Mouse (Mus musculus) kidney, adult 2 months (tissue): ENCODE results near the gene Uqcrc2. TPM values are rescaled to one million over a fixed set of nuclear protein-coding genes. Genes with fewer than 3 reads are reported as not detected.

ENCODE experiments used
- DNase-seq: peaks from one replicate; pipeline ENCODE4 v3.0.0; 2021
- H3K27ac ChIP-seq: fragments of 200-500 bp; 2 replicates; pipeline ENCODE4 v1.5.1; 2012; ENCODE audit warnings: low read depth, low read length, control low read depth, inconsistent platforms; ENCODE audit not compliant: insufficient read depth
- H3K27me3 ChIP-seq: fragments of 200-500 bp; replicated peaks from 2 replicates; pipeline ENCODE4 v1.6.1; 2012; ENCODE audit warnings: mild to moderate bottlenecking, moderate library complexity, low read length, inconsistent platforms; ENCODE audit not compliant: control insufficient read depth, insufficient read depth
- H3K36me3 ChIP-seq: fragments of 200-500 bp; 2 replicates; pipeline ENCODE4 v1.6.1; 2012; ENCODE audit warnings: mild to moderate bottlenecking, moderate library complexity, low read length, inconsistent platforms; ENCODE audit not compliant: control insufficient read depth, insufficient read depth
- H3K4me1 ChIP-seq: fragments of 200-500 bp; 2 replicates; pipeline ENCODE4 v1.6.1; 2011; ENCODE audit warnings: low read length; ENCODE audit not compliant: control insufficient read depth, insufficient read depth
- H3K4me3 ChIP-seq: fragments of 200-500 bp; 2 replicates; pipeline ENCODE4 v1.5.1; 2011; ENCODE audit warnings: mild to moderate bottlenecking, low read depth, low read length, control low read depth; ENCODE audit not compliant: insufficient read depth
- CTCF ChIP-seq: fragments of 200-500 bp; conservative IDR thresholded peaks from 2 replicates; pipeline ENCODE4 v1.5.1; 2011; ENCODE audit warnings: low read depth, mild to moderate bottlenecking, control low read depth, low read length, moderate library complexity, mixed read lengths; ENCODE audit not compliant: insufficient read depth, insufficient read length
- POLR2A ChIP-seq: fragments of 200-500 bp; IDR thresholded peaks from one replicate; pipeline ENCODE4 v1.6.1; 2011; ENCODE audit warnings: low read depth, low read length, control low read depth
- WGBS: fragments of 180-500 bp; shearing (Covaris S2); methylation state at CpG from one replicate; pipeline ENCODE4 v1.1.7; 2018; 5-methylcytosine and 5-hydroxymethylcytosine counted together
- polyA plus RNA-seq: library from polyadenylated mRNA; depleted of rRNA; stranded (reverse); fragments of >200 nt; gene quantifications from 2 replicates; pipeline ENCODE4 v1.2.3, GENCODE M21; 2012; rRNA removed

Gene Uqcrc2
- polyA plus RNA-seq, 1 experiment = 275 TPM

- DNase-seq = no peak
- 74% methylated on average over 4 of the region's 4 CpGs for WGBS
- H3K27me3 ChIP-seq = no peaks in the 10 kb centered on the region
- 0 out of 2 replicates have a peak, but pooled peaks have one; percentile 20 for TF ChIP-seq CTCF
- TF ChIP-seq POLR2A = no peak
- no peak overlapping the region for H3K4me3 ChIP-seq
- peaks cover 2% of the 10 kb centered on the region; the same call in 1 of the 2 replicates for H3K4me1 ChIP-seq
- H3K27ac ChIP-seq = no peak overlapping the region
- no peaks in the 10 kb centered on the region for H3K36me3 ChIP-seq
Observed at GRCm38 (mm10) chr7:120690634-120691033, 55.7 kb downstream of the Uqcrc2 start.

GRCm38 (mm10) chr7:120693831-120694375 is 58.9 kb downstream of the Uqcrc2 start:
- 95% methylated on average over 5 of the region's 5 CpGs for WGBS
- Histone ChIP-seq H3K27me3 (no peaks in the 10 kb centered on the region), H3K27ac (no peak overlapping the region), H3K36me3 (no peaks in the 10 kb centered on the region), H3K4me1 (no peaks in the 10 kb centered on the region), H3K4me3 (no peak overlapping the region)
- TF ChIP-seq CTCF = no peak
- DNase-seq = no peak

- DNase-seq = no peak
Observed at GRCm38 (mm10) chr7:120695196-120695595, 60.2 kb downstream of the Uqcrc2 start.

GRCm38 (mm10) chr7:120695641-120696040 is 60.7 kb downstream of the Uqcrc2 start:
- no peak overlapping the region for H3K4me3 ChIP-seq
- 100% methylated on average over 1 of the region's 1 CpGs for WGBS
- no peak for DNase-seq
- no peaks in the 10 kb centered on the region for H3K4me1 ChIP-seq
- H3K36me3 ChIP-seq = no peaks in the 10 kb centered on the region
- TF ChIP-seq CTCF (no peak), POLR2A (no peak)
- no peaks in the 10 kb centered on the region for H3K27me3 ChIP-seq
- no peak overlapping the region for H3K27ac ChIP-seq

More at GRCm38 (mm10) chr7:120695196-120695595, 60.2 kb downstream of the Uqcrc2 start:
- Histone ChIP-seq H3K27me3 (no peaks in the 10 kb centered on the region), H3K4me1 (no peaks in the 10 kb centered on the region), H3K27ac (no peak overlapping the region), H3K4me3 (no peak overlapping the region), H3K36me3 (no peaks in the 10 kb centered on the region)
- TF ChIP-seq POLR2A (no peak), CTCF (no peak)
- 48% methylated on average over 6 of the region's 6 CpGs for WGBS

GRCm38 (mm10) chr7:120696331-120696730 is 61.4 kb downstream of the Uqcrc2 start:
- Histone ChIP-seq H3K27me3 (no peaks in the 10 kb centered on the region), H3K4me1 (no peaks in the 10 kb centered on the region), H3K4me3 (no peak overlapping the region), H3K27ac (no peak overlapping the region), H3K36me3 (no peaks in the 10 kb centered on the region)
- TF ChIP-seq CTCF (no peak), POLR2A (no peak)
- no peak for DNase-seq
- 97% methylated on average over 2 of the region's 2 CpGs for WGBS

GRCm38 (mm10) chr7:120699586-120699985 is 64.6 kb downstream of the Uqcrc2 start:
- no peaks in the 10 kb centered on the region for H3K4me1 ChIP-seq
- H3K27ac ChIP-seq = no peak overlapping the region
- H3K27me3 ChIP-seq = no peaks in the 10 kb centered on the region; the same call in 1 of the 2 replicates
- H3K36me3 ChIP-seq = no peaks in the 10 kb centered on the region
- no peak for TF ChIP-seq CTCF
- H3K4me3 ChIP-seq = no peak overlapping the region
- no peak for DNase-seq
- WGBS = 77% methylated on average over 6 of the region's 6 CpGs

GRCm38 (mm10) chr7:120703888-120704287 is 68.9 kb downstream of the Uqcrc2 start:
- TF ChIP-seq POLR2A = no peak
- no peak for TF ChIP-seq CTCF
- H3K4me3 ChIP-seq = no peak overlapping the region
- H3K27me3 ChIP-seq = no peaks in the 10 kb centered on the region; the same call in 1 of the 2 replicates
- no peaks in the 10 kb centered on the region for H3K4me1 ChIP-seq
- H3K36me3 ChIP-seq = no peaks in the 10 kb centered on the region
- 70% methylated on average over 3 of the region's 3 CpGs for WGBS
- H3K27ac ChIP-seq = no peak overlapping the region
- DNase-seq = no peak

Other genes with a start within 250 kb of the Uqcrc2 start
- gene Abca16, start 225.5 kb upstream of the Uqcrc2 start, polyA plus RNA-seq = not detected in 2 replicates
- 0.09 TPM in 1 of 2 replicates, not detected in the other for gene Pdzd9, start 35.2 kb downstream of the Uqcrc2 start, polyA plus RNA-seq
- gene Mosmo, start 42.4 kb downstream of the Uqcrc2 start, polyA plus RNA-seq = 19.4 and 20.6 TPM in 2 replicates
- 0.53 and 0.77 TPM in 2 replicates for gene Vwa3a, start 104.1 kb downstream of the Uqcrc2 start, polyA plus RNA-seq
- gene Gm5737, start 177.2 kb downstream of the Uqcrc2 start, polyA plus RNA-seq = not detected in 2 replicates
- 5.5 and 6.4 TPM in 2 replicates for gene Eef2k, start 207.7 kb downstream of the Uqcrc2 start, polyA plus RNA-seq